Mouse (Mus musculus) lung, postnatal 25 days (tissue): Measurements from ENCODE around the gene Pgrmc1.
A peak's percentile ranks its signal among the peaks of the same experiment; 100 is the strongest.
"Not testable (repeated sequence)": the region's sequence is repeated elsewhere in the genome, so short reads cannot be mapped to it uniquely, and the experiment has no call there.

Experiments
- DNase-seq: peaks from one replicate; pipeline ENCODE4 v3.0.0; 2022; ENCODE audit warnings: low spot score

The Pgrmc1 gene

DNA sequence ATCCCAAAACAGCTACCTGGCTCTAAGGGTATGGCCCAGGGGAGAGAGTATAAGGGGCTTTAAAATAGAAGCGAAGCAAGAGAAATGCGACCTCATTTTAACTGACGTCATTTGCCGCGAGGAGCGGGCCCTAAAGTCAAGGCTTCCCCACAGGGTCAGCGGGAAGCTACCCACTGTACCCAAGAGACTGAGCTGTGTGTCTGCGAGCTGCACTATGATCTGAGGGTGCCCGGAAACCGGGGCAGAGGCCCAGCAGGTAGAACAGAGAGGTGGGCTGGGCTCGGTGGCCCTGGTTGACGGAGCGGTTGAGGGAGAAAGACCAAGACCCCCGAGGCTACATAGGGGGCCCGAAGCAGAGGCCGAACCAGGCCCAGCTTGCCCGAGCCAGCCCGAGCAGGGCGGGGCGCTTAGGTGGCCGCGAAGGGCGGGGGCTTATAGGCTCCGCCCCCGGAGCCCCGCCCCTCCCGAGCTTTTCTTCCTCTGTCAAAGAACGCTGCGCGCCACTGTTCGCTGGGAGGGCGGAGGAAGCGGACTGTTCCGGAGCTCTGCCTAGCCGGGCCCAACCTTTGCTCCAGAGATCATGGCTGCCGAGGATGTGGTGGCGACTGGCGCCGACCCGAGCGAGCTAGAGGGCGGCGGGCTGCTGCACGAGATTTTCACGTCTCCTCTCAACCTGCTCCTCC, at the start of gene Pgrmc1:
Gene Pgrmc1, plus strand, starts transcription at position 500 of the 683 bp plus-strand sequence.
- peak; percentile 83 for DNase-seq

GRCm38 (mm10) chrX:36548798-36549197, 49.2 kb upstream of the Pgrmc1 start:
- DNase-seq: no peak

- peak; percentile 26 for DNase-seq
Measured at GRCm38 (mm10) chrX:36550906-36551305, 47.1 kb upstream of the Pgrmc1 start.

DNA sequence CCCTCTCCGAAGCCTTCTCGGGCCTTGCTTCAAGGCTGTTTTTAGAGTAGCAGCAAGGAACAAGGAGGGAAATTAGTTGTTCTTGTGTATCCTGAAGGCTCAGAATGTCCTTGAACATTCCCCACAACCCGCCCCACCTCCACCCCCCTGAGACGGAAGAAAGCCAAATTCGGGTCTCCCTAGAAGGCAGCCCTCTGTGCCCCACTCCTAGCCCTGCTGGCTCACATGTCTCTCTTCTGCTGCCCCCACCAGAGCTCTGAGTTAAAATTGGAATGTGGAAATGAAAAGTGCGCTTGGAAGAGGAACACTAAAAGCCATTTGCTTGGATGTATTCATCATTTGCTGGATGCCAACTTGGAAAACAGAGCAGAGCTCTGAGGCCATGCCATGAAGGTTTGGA, 46.7 kb upstream of the Pgrmc1 start:
- DNase-seq: no peak

- peak; percentile 54 for DNase-seq
Measured at GRCm38 (mm10) chrX:36552055-36552587, 45.9 kb upstream of the Pgrmc1 start.

GRCm38 (mm10) chrX:36552715-36553114, 45.3 kb upstream of the Pgrmc1 start:
- DNase-seq: no peak

GRCm38 (mm10) chrX:36555196-36555595, 42.8 kb upstream of the Pgrmc1 start:
- DNase-seq: not testable (repeated sequence)

DNA sequence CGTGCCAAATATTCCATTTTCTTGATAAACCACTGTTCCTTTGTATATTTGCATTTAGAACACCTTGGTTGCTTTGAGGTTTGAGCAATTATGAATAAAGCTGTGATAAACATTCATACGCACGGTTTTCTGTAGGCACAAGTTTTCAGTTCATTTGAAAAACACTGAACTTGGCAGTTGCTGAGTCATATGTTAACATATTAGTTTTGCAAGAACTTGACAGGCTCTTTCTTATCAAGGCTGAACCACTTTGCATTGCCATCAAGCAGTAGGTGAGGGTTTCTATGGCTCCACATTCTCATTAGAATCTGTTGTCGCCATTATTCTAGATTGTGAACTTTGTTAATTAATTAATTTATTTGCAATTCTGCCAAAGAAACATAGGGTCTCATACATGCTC, 37.8 kb upstream of the Pgrmc1 start:
- DNase-seq: no peak

- peak; percentile 57 for DNase-seq
Measured at GRCm38 (mm10) chrX:36561650-36562049, 36.4 kb upstream of the Pgrmc1 start.

- DNase-seq: no peak
Measured at GRCm38 (mm10) chrX:36562079-36562478, 35.9 kb upstream of the Pgrmc1 start.

DNA sequence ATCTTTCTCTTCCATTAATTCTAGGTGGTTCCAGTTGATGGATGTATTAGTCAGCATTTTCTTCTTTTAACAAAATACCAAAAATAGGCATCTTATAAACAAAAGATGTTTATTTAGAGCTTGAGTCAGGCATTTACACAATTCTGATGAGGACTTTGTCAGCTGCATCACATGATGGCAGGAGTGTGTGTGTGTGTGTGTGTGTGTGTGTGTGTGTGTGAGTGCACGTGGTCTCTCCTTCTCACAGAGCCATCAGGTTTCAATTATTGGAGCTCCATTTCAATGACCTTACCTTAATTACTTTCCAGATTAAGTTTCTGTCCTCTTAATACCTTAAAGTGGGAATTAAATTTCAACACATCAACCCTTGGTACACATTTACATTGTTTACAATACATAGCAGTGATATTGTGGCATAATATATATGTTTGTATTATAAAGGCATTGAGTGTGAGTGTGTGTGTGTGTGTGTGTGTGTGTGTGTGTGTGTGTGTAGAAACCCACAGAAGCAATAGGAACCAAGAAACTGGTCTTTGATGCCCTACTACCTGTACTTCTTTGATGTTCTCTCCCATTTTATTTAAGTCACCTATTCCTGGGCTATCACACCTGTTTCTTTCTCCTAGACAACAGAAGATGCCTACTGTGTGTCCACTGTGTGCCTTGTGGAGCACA, 11.2 kb upstream of the Pgrmc1 start:
- no peak for DNase-seq

DNA sequence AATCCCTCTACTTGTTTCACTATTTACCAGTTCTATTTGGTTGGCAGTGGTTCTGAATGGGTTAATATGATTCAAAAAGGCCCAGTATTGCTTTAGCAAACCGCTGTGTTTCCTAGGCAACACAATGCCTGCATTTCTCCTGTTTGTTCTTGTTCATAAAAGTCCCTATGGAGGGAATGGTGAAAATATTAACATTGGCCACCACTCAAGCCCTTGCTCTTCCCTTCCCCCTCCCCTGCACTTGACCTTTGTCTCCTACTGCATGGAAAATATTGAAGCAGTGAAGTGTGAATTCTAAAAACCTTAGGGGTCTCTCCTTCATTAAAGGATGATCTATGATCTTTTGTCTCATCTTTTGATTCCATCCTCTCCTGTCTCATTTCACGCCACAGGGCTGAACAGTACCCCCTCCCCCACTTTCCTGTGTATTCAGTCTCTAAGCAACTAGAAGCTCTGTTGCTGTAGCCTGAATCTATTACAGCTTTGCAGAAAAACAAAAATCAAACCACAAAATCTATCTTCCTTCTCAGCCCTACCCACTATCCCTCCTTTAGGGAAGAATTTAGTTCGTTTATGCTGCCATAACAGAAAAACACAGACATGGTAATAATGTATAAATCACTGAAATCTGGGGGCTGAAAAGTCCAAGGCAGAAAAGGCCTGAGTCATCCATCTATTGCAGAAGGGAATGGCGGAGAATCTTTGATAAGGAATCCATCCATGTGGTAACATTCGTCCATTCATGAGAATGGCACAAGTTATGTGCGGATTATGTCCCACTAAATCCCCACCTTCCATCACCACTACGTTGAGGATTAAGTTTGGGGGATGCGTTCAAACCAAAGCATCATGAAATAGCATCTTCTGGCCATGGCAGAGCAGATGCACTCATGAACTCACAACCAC, 10.4 kb upstream of the Pgrmc1 start:
- DNase-seq: no peak

DNA sequence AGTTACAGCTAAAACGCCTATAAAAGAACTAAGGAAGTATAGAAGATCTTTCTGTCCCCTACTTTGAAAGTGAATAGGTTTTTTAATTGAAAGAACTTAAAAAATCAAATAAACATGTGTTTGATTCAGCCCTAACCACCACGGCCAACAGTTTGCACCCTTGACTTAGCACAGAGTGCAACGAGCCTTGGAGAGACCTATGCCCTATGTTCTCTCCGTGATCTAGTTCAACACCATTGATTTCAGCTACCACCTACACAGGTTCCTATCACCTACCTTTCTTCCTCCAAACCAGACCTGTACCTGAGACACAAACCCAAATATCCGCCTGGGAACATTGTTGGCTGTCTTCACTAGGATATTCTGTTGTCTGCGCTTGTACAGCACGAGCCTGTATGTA, 7.7 kb upstream of the Pgrmc1 start:
- DNase-seq: no peak

- no peak for DNase-seq
Measured at GRCm38 (mm10) chrX:36591120-36591519, 6.9 kb upstream of the Pgrmc1 start.

GRCm38 (mm10) chrX:36591539-36591938, 6.5 kb upstream of the Pgrmc1 start:
- DNase-seq: no peak

GRCm38 (mm10) chrX:36595247-36595646, 2.8 kb upstream of the Pgrmc1 start:
- DNase-seq: no peak

DNA sequence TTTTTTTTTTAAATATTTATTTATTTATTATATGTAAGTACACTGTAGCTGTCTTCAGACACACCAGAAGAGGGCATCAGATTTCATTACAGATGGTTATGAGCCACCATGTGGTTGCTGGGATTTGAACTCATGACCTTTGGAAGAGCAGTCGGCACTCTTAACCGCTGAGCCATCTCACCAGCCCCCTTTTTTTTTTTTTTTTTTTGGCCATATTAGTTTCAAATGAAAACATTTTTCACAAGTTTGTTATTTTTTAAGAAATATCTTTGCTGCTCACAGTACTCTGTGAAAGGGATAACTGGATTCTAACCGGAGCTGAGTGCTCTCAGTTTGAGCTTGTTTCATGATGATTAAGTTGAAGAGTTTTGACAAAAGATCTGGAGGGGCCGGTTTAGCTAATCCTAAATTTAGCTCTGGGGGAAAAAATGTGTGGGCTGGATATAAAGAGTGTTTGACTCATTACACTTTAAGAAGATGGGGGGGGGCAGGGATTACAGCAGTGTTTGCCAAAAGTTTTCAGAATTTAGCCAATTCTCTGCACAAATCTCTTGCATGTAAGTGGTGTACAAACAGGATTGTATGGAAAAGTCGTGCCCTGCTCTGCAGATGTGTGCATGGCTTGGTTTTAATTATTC, 1.4 kb upstream of the Pgrmc1 start:
- not testable (repeated sequence) for DNase-seq

GRCm38 (mm10) chrX:36598390-36598810, 394 bp downstream of the Pgrmc1 start:
- DNase-seq: no peak

GRCm38 (mm10) chrX:36598861-36599344, 897 bp downstream of the Pgrmc1 start:
- DNase-seq: no peak

GRCm38 (mm10) chrX:36599656-36600055, 1.6 kb downstream of the Pgrmc1 start:
- DNase-seq: no peak

GRCm38 (mm10) chrX:36600066-36600465, 2.1 kb downstream of the Pgrmc1 start:
- DNase-seq: no peak

GRCm38 (mm10) chrX:36602926-36603325, 4.9 kb downstream of the Pgrmc1 start:
- DNase-seq: no peak
